Mouse (Mus musculus) embryonic facial prominence, embryonic 14.5 days (tissue): ENCODE data around the gene Ssc4d. TPM values are rescaled to one million over a fixed set of nuclear protein-coding genes. Genes with fewer than 3 reads are reported as not detected.

Experiments
- ATAC-seq: fragments of 200-750 bp; cut with Nextera tagmentation; 2 replicates; pipeline ENCODE4 v1.8.0; 2017; ENCODE audit warnings: low read depth, moderate number of reproducible peaks, moderate TSS enrichment
- DNase-seq: peaks from one replicate; pipeline ENCODE4 v3.0.0-alpha.2; 2015; ENCODE audit warnings: low spot score
- H3K27ac ChIP-seq: fragments of 300-500 bp; sonication (generic); replicated peaks from 2 replicates; pipeline ENCODE4 v1.5.1; 2014; ENCODE audit warnings: low read depth, mild to moderate bottlenecking, low read length, moderate library complexity
- H3K27me3 ChIP-seq: fragments of 300-500 bp; sonication (generic); replicated peaks from 2 replicates; pipeline ENCODE4 v1.6.1; 2014; ENCODE audit warnings: low read length; ENCODE audit not compliant: control insufficient read depth, insufficient read depth
- H3K36me3 ChIP-seq: fragments of 300-500 bp; sonication (generic); 2 replicates; pipeline ENCODE4 v1.6.1; 2014; ENCODE audit warnings: low read length, mixed read lengths; ENCODE audit not compliant: control insufficient read depth, insufficient read depth
- H3K4me1 ChIP-seq: fragments of 300-500 bp; sonication (generic); 2 replicates; pipeline ENCODE4 v1.6.1; 2014; ENCODE audit warnings: antibody characterized with exemption, low read length; ENCODE audit not compliant: control insufficient read depth, insufficient read depth
- H3K4me2 ChIP-seq: fragments of 300-500 bp; sonication (generic); 2 replicates; pipeline ENCODE4 v1.6.1; 2014; ENCODE audit warnings: low read depth, mild to moderate bottlenecking, low read length, moderate library complexity, mixed read lengths
- H3K4me3 ChIP-seq: fragments of 300-500 bp; sonication (generic); 2 replicates; pipeline ENCODE4 v1.5.1; 2014; ENCODE audit warnings: low read depth, mild to moderate bottlenecking, low read length
- H3K9ac ChIP-seq: fragments of 300-500 bp; sonication (generic); 2 replicates; pipeline ENCODE4 v1.6.1; 2014; ENCODE audit warnings: low read depth, mild to moderate bottlenecking, low read length, moderate library complexity, mixed read lengths
- H3K9me3 ChIP-seq: fragments of 300-500 bp; sonication (generic); 2 replicates; pipeline ENCODE4 v1.6.1; 2016; ENCODE audit warnings: low read length; ENCODE audit not compliant: control insufficient read depth
- WGBS: fragments of 180-500 bp; shearing (Covaris S2); extraction: QIAGEN DNeasy Blood & Tissue Kit; methylation state at CpG from one replicate; pipeline ENCODE4 v1.1.7; 2014; 5-methylcytosine and 5-hydroxymethylcytosine counted together
- polyA plus RNA-seq: library from polyadenylated mRNA; unstranded; fragments of >200 nt; fragmentation: Nextera tagmentation; extraction: Ambion mirVana; gene quantifications from 2 replicates; pipeline ENCODE4 v1.2.1, GENCODE M21; 2014

The Ssc4d gene
- 3.2 and 4.7 TPM in 2 replicates for polyA plus RNA-seq

DNA sequence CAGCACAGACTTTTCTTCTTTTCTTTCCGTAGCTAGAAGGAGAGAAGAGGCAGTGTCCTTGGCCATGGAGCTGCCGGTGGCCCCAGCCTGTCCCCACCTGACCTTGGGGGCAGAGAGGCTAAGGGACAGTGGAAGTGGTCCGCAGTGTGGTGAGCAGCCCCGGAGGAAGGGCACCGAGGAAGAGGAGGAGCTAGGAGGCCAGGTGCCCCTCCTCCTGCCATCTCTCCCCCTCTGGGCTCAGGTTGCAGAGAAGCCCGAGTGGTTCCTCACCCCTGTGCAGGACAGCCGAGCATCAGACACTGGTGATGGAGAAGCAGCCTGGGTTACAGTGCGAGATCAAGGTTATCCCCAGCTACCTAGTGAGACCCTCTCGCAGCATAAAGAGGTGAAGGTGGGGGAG, at the start of gene Ssc4d:
Gene Ssc4d (minus strand): TSS at position 167 of the 400 bp plus-strand sequence.
- ATAC-seq: no peak
- DNase-seq: no peak
- no peak within 1 kb of the TSS for H3K27ac ChIP-seq
- H3K27me3 ChIP-seq: no peaks in the 10 kb centered on the region
- H3K4me2 ChIP-seq: peak within 1 kb of the TSS; percentile 28
- no peaks in the 10 kb centered on the region for H3K4me1 ChIP-seq
- peak within 1 kb of the TSS; percentile 13; the same call in 1 of the 2 replicates for H3K4me3 ChIP-seq
- no peaks in the 10 kb centered on the region for H3K9me3 ChIP-seq
- no peaks in the 10 kb centered on the region for H3K36me3 ChIP-seq
- 19% methylated on average over 8 of the region's 9 CpGs for WGBS
- H3K9ac ChIP-seq: peak within 1 kb of the TSS; percentile 21; the same call in 1 of the 2 replicates

DNA sequence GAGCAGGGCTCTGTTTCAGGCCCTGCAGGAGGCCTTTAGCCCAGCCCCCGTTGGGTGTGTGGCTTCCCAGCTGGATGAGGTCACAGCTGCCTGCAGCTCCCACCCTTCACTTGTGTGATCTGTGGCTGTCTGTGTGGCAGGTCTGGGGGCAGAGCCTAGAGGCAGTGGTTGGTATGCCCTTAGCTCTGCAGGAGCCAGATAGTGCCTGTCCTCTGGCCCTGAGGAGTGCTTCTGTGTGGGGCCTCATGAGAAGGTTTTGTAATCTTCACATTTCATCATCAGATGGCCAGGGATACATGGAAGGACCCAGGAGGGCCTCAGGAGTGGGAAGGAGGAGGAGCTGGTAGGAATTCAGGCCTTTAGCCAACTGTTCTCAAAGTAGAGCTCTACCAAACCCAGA, 45.6 kb upstream of the Ssc4d start:
- 47% methylated on average over 1 of the region's 1 CpGs for WGBS
- peaks cover 20% of the 10 kb centered on the region; the same call in 1 of the 2 replicates for H3K36me3 ChIP-seq
- no peaks in the 10 kb centered on the region for H3K9me3 ChIP-seq
- H3K4me3 ChIP-seq: no peak overlapping the region
- no peak overlapping the region for H3K4me2 ChIP-seq
- H3K9ac ChIP-seq: no peak overlapping the region
- peaks cover 12% of the 10 kb centered on the region; the same call in 1 of the 2 replicates for H3K4me1 ChIP-seq
- H3K27ac ChIP-seq: no peak overlapping the region
- DNase-seq (peak; percentile 37), ATAC-seq (0 out of 2 replicates have a peak, but pooled peaks have one; percentile 10)
- H3K27me3 ChIP-seq: no peaks in the 10 kb centered on the region

DNA sequence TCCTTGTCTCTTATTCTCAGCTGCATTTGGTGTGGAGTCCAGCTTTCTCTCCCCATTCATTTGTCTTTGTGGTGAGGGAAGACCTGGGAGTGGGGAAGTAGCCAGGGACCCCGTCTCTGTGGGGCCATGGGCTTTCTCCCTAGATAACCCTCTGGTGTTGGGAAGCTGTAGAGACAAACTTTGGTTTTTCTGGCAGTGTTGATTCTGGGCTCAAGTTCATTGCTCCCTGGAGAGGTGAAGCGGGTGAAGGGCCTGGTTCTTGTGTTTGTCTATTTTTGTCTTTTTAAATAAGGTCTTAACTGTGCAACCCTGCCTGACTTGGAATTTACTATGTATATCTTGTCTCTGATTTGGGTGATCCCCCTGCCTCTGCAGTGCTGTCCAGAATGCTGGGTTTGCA, 44.4 kb upstream of the Ssc4d start:
- no peak for DNase-seq
- peaks cover 12% of the 10 kb centered on the region; the same call in 1 of the 2 replicates for H3K4me1 ChIP-seq
- no peak overlapping the region for H3K4me2 ChIP-seq
- H3K9me3 ChIP-seq: no peaks in the 10 kb centered on the region
- H3K36me3 ChIP-seq: 0 out of 2 replicates have a peak, but pooled peaks cover 16% of the 10 kb centered on the region
- no peaks in the 10 kb centered on the region for H3K27me3 ChIP-seq
- H3K4me3 ChIP-seq: no peak overlapping the region
- H3K9ac ChIP-seq: no peak overlapping the region
- WGBS: 83% methylated on average over 2 of the region's 2 CpGs
- no peak for ATAC-seq
- H3K27ac ChIP-seq: no peak overlapping the region

DNA sequence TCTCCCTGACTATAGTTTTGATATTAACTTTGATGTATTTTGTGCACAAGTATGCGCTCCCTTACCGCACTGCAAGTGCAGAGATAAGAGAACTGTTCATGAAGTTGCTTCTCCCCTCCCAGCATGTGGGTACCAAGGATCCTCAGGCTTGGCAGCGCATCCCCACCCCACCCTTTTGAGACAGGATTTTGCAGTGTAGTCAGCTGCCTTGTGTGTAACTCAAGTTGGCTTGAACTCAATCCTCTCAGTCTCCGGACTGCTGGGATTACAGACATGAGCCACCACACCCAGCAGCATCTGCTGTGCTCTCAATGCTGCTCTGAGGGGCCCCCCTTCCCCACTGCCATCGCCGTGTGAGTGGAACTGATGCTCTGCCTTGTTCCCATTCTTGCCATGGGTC, 42.9 kb upstream of the Ssc4d start:
- DNase-seq: peak; percentile 49
- Histone ChIP-seq H3K27ac (peak overlapping the region; percentile 61), H3K9me3 (no peaks in the 10 kb centered on the region), H3K4me1 (peaks cover 12% of the 10 kb centered on the region; the same call in 1 of the 2 replicates), H3K4me2 (no peak overlapping the region), H3K4me3 (no peak overlapping the region), H3K9ac (no peak overlapping the region), H3K36me3 (peaks cover 26% of the 10 kb centered on the region), H3K27me3 (no peaks in the 10 kb centered on the region)
- ATAC-seq: 0 out of 2 replicates have a peak, but pooled peaks have one; percentile 12
- 83% methylated on average over 6 of the region's 6 CpGs for WGBS

DNA sequence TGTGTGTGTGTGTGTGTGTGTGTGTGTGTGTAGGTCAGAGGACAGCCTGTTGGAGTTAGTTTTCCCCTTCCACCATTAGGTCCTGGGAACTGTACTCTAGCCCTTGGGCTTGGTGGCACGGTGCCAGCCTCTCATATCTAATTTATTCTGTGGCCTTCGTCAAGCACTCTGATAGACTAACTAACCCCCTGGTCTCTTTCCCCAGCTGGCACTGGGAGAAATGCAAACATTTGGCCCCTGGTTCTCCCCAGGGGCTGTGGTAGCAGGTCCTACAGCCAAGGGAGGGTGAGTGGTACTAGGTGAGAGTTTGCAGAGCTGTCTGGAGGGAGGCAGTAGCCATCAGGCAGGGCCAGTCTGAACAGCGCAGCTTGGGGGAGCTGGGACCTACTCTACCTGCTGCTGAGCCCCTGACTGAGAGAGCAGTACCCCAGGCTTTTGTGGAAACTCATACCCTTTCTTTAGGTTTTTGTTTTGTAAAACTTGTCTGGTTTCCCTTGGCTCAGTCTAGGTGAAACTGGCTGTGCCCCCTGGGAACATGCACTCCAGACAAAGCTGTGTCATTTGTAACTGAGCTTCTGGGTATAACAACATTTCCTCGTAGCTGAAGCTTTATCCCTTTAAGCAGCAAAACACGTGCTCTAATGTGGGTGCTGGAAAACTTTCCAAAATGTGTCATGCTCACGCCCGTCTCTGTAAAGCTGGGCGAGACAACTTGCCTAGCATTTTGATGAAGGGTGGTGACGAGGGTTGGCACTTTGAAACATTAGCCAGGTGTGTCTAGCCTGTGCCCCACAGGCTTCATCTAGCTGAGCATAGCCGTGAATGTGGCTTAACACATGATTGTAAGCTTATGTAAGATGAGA, 41.9 kb upstream of the Ssc4d start:
- Histone ChIP-seq H3K9me3 (no peaks in the 10 kb centered on the region), H3K4me2 (no peak overlapping the region), H3K27me3 (no peaks in the 10 kb centered on the region), H3K36me3 (peaks cover 30% of the 10 kb centered on the region), H3K4me1 (peaks cover 12% of the 10 kb centered on the region; the same call in 1 of the 2 replicates), H3K9ac (no peak overlapping the region), H3K4me3 (no peak overlapping the region), H3K27ac (peak overlapping the region; percentile 80)
- DNase-seq: peak; percentile 79
- WGBS: 52% methylated on average over 10 of the region's 10 CpGs
- ATAC-seq: peak; percentile 78

DNA sequence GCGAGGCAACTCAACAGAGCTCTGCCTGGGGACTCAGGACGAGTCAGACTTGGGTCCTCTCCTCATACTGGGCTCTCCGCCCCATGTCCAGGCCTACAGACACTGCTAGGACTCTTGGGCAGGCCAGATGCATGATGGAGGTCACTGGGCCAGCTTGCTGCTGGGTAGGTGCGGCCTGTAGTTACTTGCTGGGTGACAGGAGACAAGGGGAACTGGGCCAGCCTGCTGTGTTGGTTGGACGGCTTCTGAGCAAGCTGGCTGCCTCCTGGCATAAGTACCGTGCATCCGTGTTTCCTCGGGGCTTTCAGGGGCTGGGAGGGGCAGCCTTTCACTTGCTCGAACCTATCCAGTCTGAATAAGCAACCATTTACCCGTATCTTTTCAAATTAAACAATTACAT, 41.3 kb upstream of the Ssc4d start:
- Histone ChIP-seq H3K27me3 (no peaks in the 10 kb centered on the region), H3K9ac (no peak overlapping the region), H3K27ac (peak overlapping the region; percentile 80), H3K4me3 (no peak overlapping the region), H3K9me3 (no peaks in the 10 kb centered on the region), H3K4me1 (peaks cover 12% of the 10 kb centered on the region; the same call in 1 of the 2 replicates), H3K4me2 (no peak overlapping the region), H3K36me3 (peaks cover 33% of the 10 kb centered on the region)
- 68% methylated on average over 10 of the region's 10 CpGs for WGBS
- DNase-seq: peak; percentile 45
- no peak for ATAC-seq

DNA sequence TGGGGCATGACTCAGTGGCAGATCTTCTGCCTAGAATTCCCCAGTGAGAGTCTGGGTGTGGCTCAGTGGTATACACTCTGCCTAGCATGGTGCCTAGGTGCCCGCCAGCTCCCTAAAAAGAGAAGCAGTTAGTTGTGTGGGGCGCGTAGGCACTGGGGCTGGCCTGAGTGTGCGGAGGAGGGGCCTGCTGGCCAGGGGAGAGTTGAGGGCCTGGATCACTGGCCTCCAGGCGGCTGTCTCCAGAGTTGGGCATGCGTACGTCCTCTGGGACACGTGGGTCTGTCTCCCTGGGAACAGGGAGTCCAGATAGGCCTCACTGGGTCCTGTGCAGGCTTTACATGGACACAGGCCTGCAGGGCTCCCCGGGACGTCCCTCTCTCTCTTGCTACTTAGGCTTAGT, 40.5 kb upstream of the Ssc4d start:
- Histone ChIP-seq H3K36me3 (peaks cover 37% of the 10 kb centered on the region), H3K9ac (0 out of 2 replicates have a peak overlapping the region, but pooled peaks have one; percentile 34), H3K4me2 (no peak overlapping the region), H3K27ac (peak overlapping the region; percentile 80), H3K9me3 (no peaks in the 10 kb centered on the region), H3K27me3 (no peaks in the 10 kb centered on the region), H3K4me1 (peaks cover 11% of the 10 kb centered on the region; the same call in 1 of the 2 replicates), H3K4me3 (no peak overlapping the region)
- DNase-seq (no peak), ATAC-seq (no peak)
- 82% methylated on average over 10 of the region's 10 CpGs for WGBS

DNA sequence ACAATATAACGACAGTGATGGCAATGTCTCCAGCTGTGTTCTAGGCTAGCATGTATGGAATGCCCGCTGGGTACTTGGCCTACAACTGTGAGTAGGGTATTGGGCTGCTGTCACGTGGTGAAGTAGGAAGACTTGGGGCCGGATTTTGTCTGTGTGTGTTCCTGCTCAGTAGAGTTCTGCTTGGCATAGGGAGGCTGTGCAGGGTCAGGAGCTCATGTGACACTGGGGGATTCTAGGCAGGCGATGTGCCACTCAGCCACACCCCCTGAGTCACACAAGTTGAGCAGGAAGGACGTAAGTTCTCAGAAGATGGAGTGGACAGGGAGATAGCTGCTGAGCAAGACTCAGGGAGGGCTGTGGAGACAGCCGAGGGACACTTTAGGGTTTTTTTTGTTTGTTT, 33.4 kb upstream of the Ssc4d start:
- Histone ChIP-seq H3K4me3 (no peak overlapping the region), H3K4me2 (no peak overlapping the region), H3K9ac (no peak overlapping the region), H3K4me1 (0 out of 2 replicates have a peak, but pooled peaks cover 2% of the 10 kb centered on the region), H3K9me3 (no peaks in the 10 kb centered on the region), H3K27me3 (no peaks in the 10 kb centered on the region), H3K36me3 (peaks cover 30% of the 10 kb centered on the region), H3K27ac (no peak overlapping the region)
- WGBS: 72% methylated on average over 7 of the region's 7 CpGs
- DNase-seq: no peak
- ATAC-seq: no peak
